Mouse (Mus musculus) heart, postnatal 0 days (tissue): ENCODE measurements around the gene Nbl1. TPM values are rescaled to one million over a fixed set of nuclear protein-coding genes. Genes with fewer than 3 reads are reported as not detected.

Experiments used
- ATAC-seq: fragments of 200-750 bp; cut with Nextera tagmentation; 2 replicates; pipeline ENCODE4 v1.8.0; 2017; ENCODE audit warnings: low read depth, moderate number of reproducible peaks, moderate library complexity; ENCODE audit not compliant: insufficient read depth
- DNase-seq: peaks from one replicate; pipeline ENCODE4 v3.0.0-alpha.2; 2016; ENCODE audit warnings: low spot score
- H3K27ac ChIP-seq: fragments of 300-500 bp; sonication (generic); 2 replicates; pipeline ENCODE4 v1.5.1; 2014; ENCODE audit warnings: low read depth, mild to moderate bottlenecking
- H3K27me3 ChIP-seq: fragments of 300-500 bp; sonication (generic); 2 replicates; pipeline ENCODE4 v1.6.1; 2014; ENCODE audit warnings: low read length, mixed read lengths; ENCODE audit not compliant: control insufficient read depth, insufficient read depth
- H3K36me3 ChIP-seq: fragments of 300-500 bp; sonication (generic); replicated peaks from 2 replicates; pipeline ENCODE4 v1.6.1; 2014; ENCODE audit warnings: low read length, mixed read lengths; ENCODE audit not compliant: control insufficient read depth, insufficient read depth
- H3K4me1 ChIP-seq: fragments of 300-500 bp; sonication (generic); 2 replicates; pipeline ENCODE4 v1.6.1; 2014; ENCODE audit warnings: antibody characterized with exemption; ENCODE audit not compliant: control insufficient read depth, insufficient read depth
- H3K4me2 ChIP-seq: fragments of 300-500 bp; sonication (generic); 2 replicates; pipeline ENCODE4 v1.6.1; 2014; ENCODE audit warnings: low read depth, mild to moderate bottlenecking, low read length, moderate library complexity
- H3K4me3 ChIP-seq: fragments of 300-500 bp; sonication (generic); 2 replicates; pipeline ENCODE4 v1.5.1; 2014; ENCODE audit warnings: low read depth, low read length
- H3K9ac ChIP-seq: fragments of 300-500 bp; sonication (generic); replicated peaks from 2 replicates; pipeline ENCODE4 v1.6.1; 2014; ENCODE audit warnings: low read depth, low read length, mixed read lengths
- H3K9me3 ChIP-seq: fragments of 300-500 bp; sonication (generic); replicated peaks from 2 replicates; pipeline ENCODE4 v1.6.1; 2016; ENCODE audit warnings: low read length; ENCODE audit not compliant: control insufficient read depth
- CTCF ChIP-seq: IDR thresholded peaks from 2 replicates; pipeline ENCODE4 v1.5.1; 2016; ENCODE audit warnings: antibody characterized with exemption, control low read depth, low read depth
- EP300 ChIP-seq: IDR thresholded peaks from 2 replicates; pipeline ENCODE4 v1.6.1; 2016; ENCODE audit warnings: antibody characterized with exemption, low read depth
- WGBS: fragments of 180-500 bp; shearing (Covaris S2); extraction: QIAGEN DNeasy Blood & Tissue Kit; methylation state at CpG from one replicate; pipeline ENCODE4 v1.1.7; 2014; 5-methylcytosine and 5-hydroxymethylcytosine counted together
- polyA plus RNA-seq: library from polyadenylated mRNA; unstranded; fragments of >200 nt; fragmentation: Nextera tagmentation; extraction: Ambion mirVana; gene quantifications from 2 replicates; pipeline ENCODE4 v1.2.1, GENCODE M21; 2015
- total RNA-seq: library from RNA; depleted of rRNA; stranded (reverse); fragments of >200 nt; gene quantifications from 2 replicates; pipeline ENCODE4 v1.2.3, GENCODE M21; 2014; ENCODE audit warnings: low replicate concordance; rRNA removed

Gene Nbl1
- total RNA-seq (33.2 and 55.8 TPM in 2 replicates), polyA plus RNA-seq (14.2 and 16.8 TPM in 2 replicates)

DNA sequence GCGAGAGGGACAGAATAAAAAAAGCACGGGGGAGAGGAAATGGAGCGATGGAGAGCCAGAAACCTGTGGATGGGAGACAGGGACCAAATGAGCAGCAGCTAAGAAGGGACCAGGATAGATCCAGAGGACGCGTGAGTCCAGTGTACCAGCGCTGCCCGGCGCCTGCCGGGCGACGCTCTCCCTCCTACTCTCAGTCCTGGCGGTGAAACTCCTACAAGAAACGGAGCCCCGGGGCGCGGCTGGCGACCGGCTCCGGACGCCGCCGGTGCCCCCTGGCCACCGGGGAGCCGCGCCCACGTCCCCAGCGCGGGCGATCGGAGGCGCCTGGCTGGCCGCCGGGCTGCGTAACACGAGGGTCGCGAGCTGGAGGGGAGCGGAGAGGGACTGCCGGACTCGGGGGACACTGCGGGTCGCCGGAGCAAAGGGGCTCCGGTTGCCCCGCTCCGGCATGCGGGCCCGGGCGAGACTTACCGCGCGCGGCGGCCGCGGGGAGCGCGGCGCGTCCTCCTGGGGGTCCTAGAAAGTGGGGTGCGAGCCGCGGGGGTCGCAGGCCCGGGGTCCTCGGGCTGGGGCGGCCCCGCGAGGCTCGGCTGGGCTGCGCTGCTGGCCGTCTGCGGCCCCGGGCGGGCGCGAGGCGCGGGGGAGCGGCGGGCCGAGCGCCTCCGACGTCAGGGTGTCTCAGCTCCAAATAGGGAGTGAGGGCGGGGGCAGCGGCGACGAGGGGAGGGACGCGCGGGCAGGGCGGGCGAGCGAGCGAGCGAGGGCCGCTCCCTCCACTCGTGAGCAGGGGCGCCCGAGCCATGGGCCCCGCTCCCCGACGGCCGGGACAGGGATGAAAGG is at the start of gene Nbl1:
Nbl1 (minus strand) TSS at position 638 of the 840 bp plus-strand sequence.
- TF ChIP-seq CTCF, result no peak
- no peak for TF ChIP-seq EP300
- DNase-seq (peak; percentile 40), ATAC-seq (peak; percentile 58)
- Histone ChIP-seq H3K36me3 (no peaks in the 10 kb centered on the region), H3K4me2 (peak within 1 kb of the TSS; percentile 98), H3K4me1 (peaks cover 20% of the 10 kb centered on the region), H3K9ac (peak within 1 kb of the TSS; percentile 68), H3K27ac (no peak within 1 kb of the TSS), H3K4me3 (peak within 1 kb of the TSS; percentile 65), H3K27me3 (peaks cover 16% of the 10 kb centered on the region; the same call in 1 of the 2 replicates), H3K9me3 (no peaks in the 10 kb centered on the region)
- 2% methylated on average over 87 of the region's 105 CpGs for WGBS

DNA sequence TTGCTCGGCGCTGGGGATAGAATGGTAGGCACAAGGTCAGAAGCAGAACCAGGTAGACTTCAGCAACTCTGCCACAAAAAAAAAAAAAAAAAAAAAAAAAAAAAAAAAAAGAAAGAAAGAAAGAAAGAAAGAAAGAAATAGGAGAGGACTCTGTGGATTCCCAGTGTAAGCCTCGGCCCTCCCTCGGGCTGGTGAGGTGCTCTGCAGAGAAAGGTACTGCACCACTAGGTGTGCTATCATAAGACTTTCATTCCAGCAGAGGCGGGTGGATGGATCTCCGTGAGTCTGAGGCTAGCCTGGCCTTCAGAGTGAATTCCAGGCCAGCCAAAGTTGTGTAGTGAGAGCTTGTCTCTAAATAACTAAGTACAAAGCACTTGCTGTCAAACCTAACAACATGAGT is 49.0 kb upstream of the Nbl1 start:
- Histone ChIP-seq H3K9me3 (no peaks in the 10 kb centered on the region), H3K27ac (no peak overlapping the region), H3K4me2 (no peak overlapping the region), H3K9ac (no peak overlapping the region), H3K4me1 (no peaks in the 10 kb centered on the region), H3K27me3 (no peaks in the 10 kb centered on the region), H3K4me3 (no peak overlapping the region), H3K36me3 (no peaks in the 10 kb centered on the region)
- ATAC-seq (no peak), DNase-seq (no peak)
- no peak for TF ChIP-seq EP300
- no peak for TF ChIP-seq CTCF
- WGBS, result 72% methylated on average over 6 of the region's 6 CpGs

DNA sequence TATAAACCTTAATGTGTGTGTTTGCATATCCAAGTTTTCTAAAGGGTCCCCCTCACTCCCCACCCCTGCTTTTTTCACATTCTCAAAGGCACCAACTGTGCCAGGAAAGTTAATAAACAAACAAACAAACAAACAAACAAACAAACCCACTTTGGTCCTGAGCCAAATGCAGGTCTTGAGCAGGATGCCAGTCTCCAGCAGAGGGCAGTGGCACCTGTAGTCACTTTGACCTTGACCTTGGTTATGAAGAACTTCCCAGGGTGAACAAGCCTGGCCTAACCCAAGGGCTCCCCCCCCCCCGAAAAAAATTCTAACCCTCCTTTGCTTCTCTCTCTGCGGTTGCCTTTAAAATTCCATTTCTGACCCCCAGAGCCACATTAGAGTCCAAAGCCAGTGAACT is 47.5 kb upstream of the Nbl1 start:
- Histone ChIP-seq H3K4me2 (no peak overlapping the region), H3K9ac (no peak overlapping the region), H3K27ac (no peak overlapping the region), H3K4me3 (no peak overlapping the region), H3K9me3 (no peaks in the 10 kb centered on the region), H3K27me3 (no peaks in the 10 kb centered on the region), H3K4me1 (no peaks in the 10 kb centered on the region), H3K36me3 (no peaks in the 10 kb centered on the region)
- WGBS, result 64% methylated on average over 2 of the region's 2 CpGs
- ATAC-seq (no peak), DNase-seq (no peak)
- no peak for TF ChIP-seq EP300
- TF ChIP-seq CTCF, result peak; percentile 34

DNA sequence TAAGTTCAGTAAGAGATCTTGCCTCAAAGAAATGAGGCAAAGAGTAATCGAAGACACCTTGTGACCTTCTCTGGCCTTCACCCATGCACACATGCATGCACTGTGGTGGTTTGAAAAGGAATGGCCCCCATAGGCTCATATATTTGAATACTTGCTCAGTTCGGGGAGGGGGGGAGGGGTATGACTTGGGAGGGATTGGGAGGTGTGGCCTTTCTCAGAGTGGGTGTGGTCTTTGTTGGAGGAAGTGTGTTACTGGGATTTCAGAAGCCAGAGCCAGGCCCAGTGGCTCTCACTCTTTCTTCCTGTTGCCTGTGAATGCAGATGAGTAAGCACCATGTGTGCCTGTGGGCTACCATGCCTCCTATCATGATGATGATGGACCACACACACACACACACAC is 43.2 kb upstream of the Nbl1 start:
- Histone ChIP-seq H3K9me3 (no peaks in the 10 kb centered on the region), H3K4me2 (no peak overlapping the region), H3K4me3 (no peak overlapping the region), H3K4me1 (no peaks in the 10 kb centered on the region), H3K27ac (no peak overlapping the region), H3K27me3 (no peaks in the 10 kb centered on the region), H3K36me3 (no peaks in the 10 kb centered on the region), H3K9ac (no peak overlapping the region)
- 85% methylated on average over 2 of the region's 2 CpGs for WGBS
- DNase-seq, result no peak
- no peak for TF ChIP-seq CTCF
- TF ChIP-seq EP300, result no peak
- ATAC-seq, result no peak

DNA sequence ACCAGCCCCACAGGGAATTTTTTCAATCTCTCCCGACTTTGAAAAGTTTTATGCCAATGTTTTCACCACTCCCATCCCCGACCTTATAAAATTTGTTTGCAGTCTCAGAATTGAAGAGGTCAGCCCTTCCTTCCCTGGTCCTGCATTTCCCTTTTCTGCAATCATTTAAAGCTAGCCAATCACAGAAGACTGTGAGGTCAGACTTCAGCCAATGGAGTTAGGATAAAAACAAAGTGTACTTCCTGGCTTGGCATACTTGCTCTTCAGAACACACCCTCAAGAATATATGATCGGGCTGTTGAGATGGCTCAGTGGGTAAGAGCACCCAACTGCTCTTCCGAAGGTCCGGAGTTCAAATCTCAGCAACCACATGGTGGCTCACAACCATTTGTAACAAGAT is 40.3 kb upstream of the Nbl1 start:
- no peak for DNase-seq

More for the DNA sequence above, 40.3 kb upstream of the Nbl1 start:
- no peak overlapping the region for H3K9ac ChIP-seq
- H3K9me3 ChIP-seq, result no peaks in the 10 kb centered on the region
- no peaks in the 10 kb centered on the region for H3K27me3 ChIP-seq
- H3K4me1 ChIP-seq, result peaks cover 12% of the 10 kb centered on the region
- no peak overlapping the region for H3K4me3 ChIP-seq
- no peak for TF ChIP-seq EP300
- TF ChIP-seq CTCF, result no peak
- H3K4me2 ChIP-seq, result no peak overlapping the region
- no peaks in the 10 kb centered on the region for H3K36me3 ChIP-seq
- WGBS, result 72% methylated on average over 5 of the region's 5 CpGs
- no peak overlapping the region for H3K27ac ChIP-seq
- no peak for ATAC-seq
